Mouse (Mus musculus): ENCODE data around the gene Ptgds.

DNA sequence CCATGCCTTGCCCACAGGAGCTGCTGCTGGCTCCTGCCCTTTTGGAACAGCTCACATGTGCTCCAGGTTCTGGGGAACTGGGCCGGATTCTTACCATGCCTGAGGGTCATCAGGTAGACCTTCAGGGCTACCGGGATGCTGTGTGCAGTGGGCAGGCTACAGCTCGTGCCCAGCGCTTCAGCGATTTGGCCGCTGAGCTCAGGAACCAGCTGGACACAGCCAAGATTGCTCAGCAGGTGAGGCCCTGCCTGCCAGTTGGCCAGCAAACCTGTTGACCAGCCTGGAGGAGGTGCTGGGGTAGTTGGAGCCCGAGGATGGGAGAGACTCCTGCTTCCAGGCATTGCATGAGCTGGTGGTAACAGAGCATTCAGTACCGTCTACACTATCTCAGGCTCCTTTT is 35.6 kb downstream of the Ptgds start:
- TF ChIP-seq POLR2A (IDR thresholded peaks at IDR 0.05; ENCODE audit: insufficient read depth, low read depth, low read length) (no peak), CTCF (IDR thresholded peaks at IDR 0.05; ENCODE audit: insufficient read depth, low read depth, low read length) (no peak)
